In genomic region chr17:83706116-83706593, GRCm38 (mm10) we compare ENCODE assay signal across 8 mouse cellular contexts. TPM values are rescaled to one million over a fixed set of nuclear protein-coding genes. Genes with fewer than 3 reads are reported as not detected.
A peak's percentile ranks its signal among the peaks of the same experiment; 100 is the strongest.
DNase-seq lines count a peak whose midpoint lies in the region; ATAC-seq lines count a peak whose summit lies in the region.

Gene Mta3 (plus strand): TSS chr17:83706163.

- H3K27ac ChIP-seq in hindbrain, embryonic 15.5 days (replicated peaks) = peak within 1 kb of the TSS; percentile 89

- H3K9me3 ChIP-seq in hindbrain, embryonic 15.5 days = no peaks in the 10 kb centered on the region

- H3K36me3 ChIP-seq in hindbrain, embryonic 15.5 days = no peaks in the 10 kb centered on the region

- peak within 1 kb of the TSS; percentile 76 for H3K4me3 ChIP-seq in hindbrain, embryonic 15.5 days

- peak; percentile 76 for ATAC-seq in hindbrain, embryonic 15.5 days (ENCODE audit: low FRiP score, low read depth)

- H3K4me1 ChIP-seq in hindbrain, embryonic 15.5 days (replicated peaks) = peaks cover 25% of the 10 kb centered on the region

- peak within 1 kb of the TSS; percentile 76 for H3K9ac ChIP-seq in hindbrain, embryonic 15.5 days

- H3K4me2 ChIP-seq in hindbrain, embryonic 15.5 days = peak within 1 kb of the TSS; percentile 93

- DNase-seq in adipocyte (ENCODE audit: low spot score) = peak; percentile 25
- DNase-seq in cerebellum, postnatal 4 days (ENCODE audit: low spot score in 2 of 2) = peak; percentile 51 to 71
- peak; percentile 73 for DNase-seq in gastrocnemius, postnatal 10 days
- DNase-seq in layer of hippocampus, postnatal 36 days = peak; percentile 61 to 67
- peak; percentile 60 for DNase-seq in lung, postnatal 25 days (ENCODE audit: low spot score)
- DNase-seq in retina, postnatal 1 day = peak; percentile 66
- peak; percentile 71 for DNase-seq in urinary bladder, postnatal 14 days (ENCODE audit: low spot score)

- no peaks in the 10 kb centered on the region for H3K27me3 ChIP-seq in hindbrain, embryonic 15.5 days

- WGBS in hindbrain, embryonic 15.5 days = 0% methylated on average over 9 of the region's 56 CpGs

RNA-seq across cellular contexts. Expression of gene Mta3, which starts in this region (rescaled TPM):
- 10 to 100 TPM; 13.5 to 17.0 TPM for total RNA-seq in gastrocnemius, postnatal 10 days (2021)
- polyA plus RNA-seq in hindbrain, embryonic 15.5 days (2015; fragmentation: Nextera tagmentation; extraction: Ambion mirVana) = 33.2 and 37.0 TPM in 2 replicates
- total RNA-seq in layer of hippocampus, postnatal 36 days (2021) = 10 to 100 TPM; 94.7 to 97.6 TPM

Comparison
In these comparisons a context has a peak if more than half of its experiments do, and no peak if none do; other contexts are left out.
1. Peak in every context shown above with its lines: DNase-seq, ATAC-seq, H3K4me3 ChIP-seq and H3K27ac ChIP-seq.
2. RNA of gene Mta3 (total RNA-seq): 94.7 to 97.6 TPM in layer of hippocampus, postnatal 36 days; 13.5 to 17.0 TPM in gastrocnemius, postnatal 10 days; every median in the first group is over 4 times any median in the second.